Mouse (Mus musculus) liver, postnatal 0 days (tissue): ENCODE results near the gene Cfap43. TPM values are rescaled to one million over a fixed set of nuclear protein-coding genes. Genes with fewer than 3 reads are reported as not detected.
"Not testable (repeated sequence)": the region's sequence is repeated elsewhere in the genome, so short reads cannot be mapped to it uniquely, and the experiment has no call there.

ENCODE experiments used
- ATAC-seq: fragments of 200-750 bp; cut with Nextera tagmentation; 2 replicates; pipeline ENCODE4 v1.8.0; 2017; ENCODE audit warnings: mild to moderate bottlenecking, moderate library complexity
- DNase-seq: peaks from one replicate; pipeline ENCODE4 v3.0.0-alpha.2; 2016
- H3K27ac ChIP-seq: fragments of 300-500 bp; sonication (generic); 2 replicates; pipeline ENCODE4 v1.5.1; 2014; ENCODE audit warnings: antibody characterized with exemption, moderate library complexity, mild to moderate bottlenecking, low read depth
- H3K27me3 ChIP-seq: fragments of 300-500 bp; sonication (generic); 2 replicates; pipeline ENCODE4 v1.6.1; 2014; ENCODE audit warnings: low read length, control low read depth, mixed read lengths; ENCODE audit not compliant: insufficient read depth
- H3K36me3 ChIP-seq: fragments of 300-500 bp; sonication (generic); replicated peaks from 2 replicates; pipeline ENCODE4 v1.6.1; 2014; ENCODE audit warnings: mild to moderate bottlenecking, control low read depth, low read length, moderate library complexity, mixed read lengths; ENCODE audit not compliant: insufficient read depth
- H3K4me1 ChIP-seq: fragments of 300-500 bp; sonication (generic); 2 replicates; pipeline ENCODE4 v1.6.1; 2014; ENCODE audit warnings: antibody characterized with exemption, mild to moderate bottlenecking, control low read depth; ENCODE audit not compliant: insufficient read depth
- H3K4me2 ChIP-seq: fragments of 300-500 bp; sonication (generic); 2 replicates; pipeline ENCODE4 v1.6.1; 2014; ENCODE audit warnings: low read depth, mild to moderate bottlenecking, low read length, moderate library complexity, mixed read lengths
- H3K4me3 ChIP-seq: fragments of 300-500 bp; sonication (generic); 2 replicates; pipeline ENCODE4 v1.5.1; 2014; ENCODE audit warnings: low read depth, low read length
- H3K9ac ChIP-seq: fragments of 300-500 bp; sonication (generic); replicated peaks from 2 replicates; pipeline ENCODE4 v1.6.1; 2014; ENCODE audit warnings: mild to moderate bottlenecking, moderate library complexity
- H3K9me3 ChIP-seq: fragments of 300-500 bp; sonication (generic); 2 replicates; pipeline ENCODE4 v1.6.1; 2016; ENCODE audit warnings: mild to moderate bottlenecking, control low read depth, low read length, mixed read lengths
- CTCF ChIP-seq: sonication (generic); IDR thresholded peaks from 2 replicates; pipeline ENCODE4 v1.5.1; 2016; ENCODE audit warnings: antibody characterized with exemption, low read depth
- EP300 ChIP-seq: IDR thresholded peaks from 2 replicates; pipeline ENCODE4 v1.6.1; 2016; ENCODE audit warnings: antibody characterized with exemption, low read depth, mild to moderate bottlenecking
- WGBS: fragments of 180-500 bp; shearing (Covaris S2); extraction: QIAGEN DNeasy Blood & Tissue Kit; methylation state at CpG from one replicate; pipeline ENCODE4 v1.1.7; 2014; ENCODE audit not compliant: insufficient replicate concordance; 5-methylcytosine and 5-hydroxymethylcytosine counted together
- polyA plus RNA-seq: library from polyadenylated mRNA; unstranded; fragments of >200 nt; fragmentation: Nextera tagmentation; extraction: Ambion mirVana; gene quantifications from 2 replicates; pipeline ENCODE4 v1.2.1, GENCODE M21; 2015

Gene Cfap43
- polyA plus RNA-seq, 1 experiment from 2014 or later: 0.05 TPM

DNA sequence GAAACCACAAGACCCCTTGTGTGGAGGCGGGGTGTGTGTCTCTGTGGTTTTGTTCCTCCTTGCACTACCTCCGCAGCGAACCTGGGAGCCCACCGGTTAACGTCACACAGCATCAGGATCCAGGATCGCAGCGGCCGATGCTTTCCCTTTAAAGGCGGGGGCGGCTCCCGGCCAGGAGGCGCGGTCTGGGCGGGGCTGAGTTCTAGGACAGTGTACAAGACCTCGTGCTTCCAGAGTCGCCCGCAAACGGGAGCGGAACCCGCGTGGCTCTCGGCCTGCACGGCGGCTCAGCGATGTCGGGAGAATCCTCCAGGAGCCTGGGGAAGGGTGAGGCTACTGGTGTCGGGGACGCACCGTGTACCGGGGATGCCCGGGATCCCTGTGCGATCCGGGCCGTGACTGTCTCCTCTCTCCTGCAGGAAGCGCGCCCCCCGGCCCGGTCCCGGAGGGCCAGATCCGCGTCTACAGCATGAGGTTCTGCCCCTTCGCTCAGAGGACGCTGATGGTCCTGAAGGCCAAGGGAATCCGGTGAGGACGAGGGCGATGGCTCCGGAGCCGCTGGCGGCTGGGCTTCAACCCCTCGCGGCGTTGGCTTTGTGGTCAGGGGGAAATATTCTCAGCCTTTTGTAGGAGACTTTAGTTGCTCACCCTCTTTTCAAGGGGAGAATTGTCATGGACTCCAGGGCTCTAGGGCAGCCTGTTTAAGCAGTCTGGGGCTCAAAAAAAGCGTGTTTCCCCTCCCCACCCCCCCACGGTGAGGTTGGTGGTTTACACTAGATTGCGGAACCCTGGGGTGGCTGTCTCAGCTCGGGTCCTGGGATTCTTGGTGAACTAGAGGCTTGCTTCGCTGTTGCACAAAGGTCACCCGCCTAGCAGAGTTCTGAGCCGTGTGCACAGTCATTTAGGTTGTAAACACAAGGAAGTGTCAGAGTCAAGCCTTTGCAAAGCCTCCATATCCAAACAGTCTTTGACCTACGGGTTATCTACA, 64.0 kb downstream of the Cfap43 start, which contains the start of gene Gsto1:
TSS of gene Gsto1 (plus strand) at position 175 of the 988 bp plus-strand sequence.
- no peak for TF ChIP-seq EP300
- TF ChIP-seq CTCF: no peak
- under 1% methylated on average over 59 of the region's 60 CpGs for WGBS
- H3K9ac ChIP-seq: peak within 1 kb of the TSS; percentile 79
- peaks cover 16% of the 10 kb centered on the region for H3K36me3 ChIP-seq
- no peaks in the 10 kb centered on the region for H3K27me3 ChIP-seq
- peak; percentile 94 for ATAC-seq
- peaks cover 13% of the 10 kb centered on the region for H3K4me1 ChIP-seq
- H3K27ac ChIP-seq: peak within 1 kb of the TSS; percentile 83
- H3K4me3 ChIP-seq: peak within 1 kb of the TSS; percentile 60
- peak; percentile 90 for DNase-seq
- H3K9me3 ChIP-seq: no peaks in the 10 kb centered on the region
- H3K4me2 ChIP-seq: peak within 1 kb of the TSS; percentile 96

DNA sequence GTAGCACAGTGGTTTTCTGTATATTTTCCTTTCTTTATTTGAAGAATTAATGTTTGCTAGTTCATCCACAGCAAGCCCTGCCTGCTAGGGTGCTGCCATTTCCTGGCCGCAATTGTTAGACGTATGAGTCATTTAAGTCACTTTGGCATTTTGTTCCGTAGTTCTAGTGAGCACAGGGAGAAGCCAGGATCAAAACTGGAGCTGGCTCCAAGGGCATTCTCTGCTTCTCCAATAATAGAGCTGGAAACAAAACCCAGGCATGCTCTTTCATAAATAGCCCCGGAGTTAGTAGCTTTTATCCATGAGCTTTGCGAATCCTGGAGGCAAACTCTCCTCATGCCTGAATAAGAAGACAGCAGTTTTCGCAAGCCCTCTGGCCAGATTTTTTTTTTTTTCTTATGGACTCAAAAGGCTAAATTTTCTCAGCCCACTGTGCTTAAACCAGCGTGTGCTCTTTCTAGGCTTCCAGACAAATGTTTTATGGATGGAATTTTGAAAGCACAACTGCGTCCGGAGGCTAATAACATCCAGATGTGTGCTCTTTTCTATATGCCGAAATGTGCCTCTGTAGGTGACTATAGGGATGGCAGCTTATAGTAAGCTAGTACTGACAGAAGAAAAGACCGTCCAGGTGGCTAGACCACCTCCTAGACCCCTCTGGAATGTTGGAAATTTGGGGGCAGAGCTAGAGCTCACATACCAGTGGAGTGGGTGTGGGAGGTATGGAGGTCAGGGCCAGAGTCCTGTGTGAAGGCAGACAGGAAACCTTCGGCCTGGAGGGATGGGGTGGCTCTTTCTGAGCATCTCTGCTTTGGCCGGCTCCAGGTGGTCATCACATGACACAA, 64.9 kb downstream of the Cfap43 start:
- peak overlapping the region; percentile 60 for H3K4me3 ChIP-seq
- H3K9ac ChIP-seq: no peak overlapping the region
- H3K27ac ChIP-seq: no peak overlapping the region
- H3K36me3 ChIP-seq: peaks cover 13% of the 10 kb centered on the region; the same call in 1 of the 2 replicates
- H3K9me3 ChIP-seq: no peaks in the 10 kb centered on the region
- H3K4me1 ChIP-seq: peaks cover 13% of the 10 kb centered on the region
- DNase-seq: no peak
- no peaks in the 10 kb centered on the region for H3K27me3 ChIP-seq
- peak overlapping the region; percentile 96 for H3K4me2 ChIP-seq
- 28% methylated on average over 13 of the region's 13 CpGs for WGBS
- TF ChIP-seq CTCF: no peak
- TF ChIP-seq EP300: no peak
- ATAC-seq: peak; percentile 59

DNA sequence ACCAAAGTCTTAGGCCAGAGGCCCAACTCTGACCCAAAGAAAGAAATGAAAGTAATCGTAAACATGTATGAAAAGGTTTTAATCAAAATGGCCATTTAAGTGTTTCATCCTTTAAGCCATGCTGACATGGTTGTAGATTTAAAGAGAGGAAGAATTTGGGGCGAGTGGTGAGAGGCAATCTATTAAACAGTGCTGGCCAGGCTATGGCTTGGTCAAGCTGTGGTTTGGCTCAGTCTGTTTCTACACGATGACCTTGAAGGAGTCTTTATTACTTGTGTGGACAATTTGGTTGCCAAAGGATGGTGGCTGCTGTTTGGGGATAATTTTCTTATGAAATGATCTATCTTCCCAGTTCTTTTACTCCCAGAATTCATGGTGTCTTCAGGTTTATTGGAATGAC, 66.0 kb downstream of the Cfap43 start:
- ATAC-seq (no peak), DNase-seq (no peak)
- Histone ChIP-seq H3K9me3 (no peaks in the 10 kb centered on the region), H3K9ac (no peak overlapping the region), H3K4me3 (no peak overlapping the region), H3K4me1 (peaks cover 13% of the 10 kb centered on the region), H3K27me3 (no peaks in the 10 kb centered on the region), H3K36me3 (peaks cover 4% of the 10 kb centered on the region; the same call in 1 of the 2 replicates), H3K27ac (no peak overlapping the region), H3K4me2 (no peak overlapping the region)
- whole genome bisulfite sequencing: 77% methylated on average over 3 of the region's 3 CpGs
- TF ChIP-seq CTCF (no peak), EP300 (no peak)

DNA sequence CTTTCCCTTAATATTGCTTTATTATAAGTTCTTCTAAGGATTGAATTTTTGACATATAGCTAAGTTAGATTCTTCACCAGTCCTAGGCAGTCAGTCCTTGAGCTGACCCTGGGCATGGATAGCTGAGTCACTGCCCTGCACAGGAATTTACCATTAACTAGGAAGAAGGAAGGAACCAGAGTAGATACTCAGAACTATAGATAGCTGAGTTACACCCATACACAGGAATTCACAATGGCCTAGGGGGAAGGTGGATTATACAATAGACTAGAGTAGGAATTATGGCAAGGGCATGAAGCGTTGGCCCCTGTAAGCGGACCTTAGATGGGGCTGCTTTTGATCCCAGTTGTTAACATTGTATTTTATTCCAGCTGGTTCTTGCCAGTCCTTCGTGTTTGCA, 67.0 kb downstream of the Cfap43 start:
- H3K9me3 ChIP-seq, ATAC-seq, H3K27me3 ChIP-seq, H3K27ac ChIP-seq, H3K4me2 ChIP-seq, DNase-seq, H3K4me3 ChIP-seq, H3K9ac ChIP-seq, H3K36me3 ChIP-seq: not testable (repeated sequence)
- WGBS: 71% methylated on average over 3 of the region's 3 CpGs
- H3K4me1 ChIP-seq: peaks cover 13% of the 10 kb centered on the region

DNA sequence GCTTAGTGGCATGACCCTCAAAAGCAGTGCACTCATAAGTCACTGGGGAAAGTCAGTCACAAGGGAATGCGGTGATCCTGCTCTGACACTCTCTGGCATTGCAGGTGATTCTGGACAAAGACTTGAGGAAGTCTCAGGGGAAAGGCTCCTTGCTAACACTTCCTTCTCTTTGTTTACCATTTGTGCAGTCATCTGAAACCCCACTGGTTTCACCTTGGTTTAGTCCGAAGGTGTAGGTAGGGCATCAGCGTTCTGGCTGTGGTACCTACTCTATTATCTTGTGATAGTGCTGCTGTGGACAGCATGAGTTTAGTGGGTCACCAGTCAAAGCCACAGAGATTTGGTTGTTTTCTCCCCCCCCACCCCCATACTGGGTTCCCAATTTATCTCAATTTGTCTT, 69.4 kb downstream of the Cfap43 start:
- no peak for DNase-seq
- Histone ChIP-seq H3K36me3 (no peaks in the 10 kb centered on the region), H3K4me1 (peaks cover 5% of the 10 kb centered on the region; the same call in 1 of the 2 replicates), H3K4me3 (no peak overlapping the region), H3K9ac (no peak overlapping the region), H3K9me3 (no peaks in the 10 kb centered on the region), H3K4me2 (no peak overlapping the region), H3K27me3 (no peaks in the 10 kb centered on the region), H3K27ac (no peak overlapping the region)
- TF ChIP-seq EP300: no peak
- TF ChIP-seq CTCF: no peak
- no peak for ATAC-seq
- 73% methylated on average over 3 of the region's 3 CpGs for WGBS

DNA sequence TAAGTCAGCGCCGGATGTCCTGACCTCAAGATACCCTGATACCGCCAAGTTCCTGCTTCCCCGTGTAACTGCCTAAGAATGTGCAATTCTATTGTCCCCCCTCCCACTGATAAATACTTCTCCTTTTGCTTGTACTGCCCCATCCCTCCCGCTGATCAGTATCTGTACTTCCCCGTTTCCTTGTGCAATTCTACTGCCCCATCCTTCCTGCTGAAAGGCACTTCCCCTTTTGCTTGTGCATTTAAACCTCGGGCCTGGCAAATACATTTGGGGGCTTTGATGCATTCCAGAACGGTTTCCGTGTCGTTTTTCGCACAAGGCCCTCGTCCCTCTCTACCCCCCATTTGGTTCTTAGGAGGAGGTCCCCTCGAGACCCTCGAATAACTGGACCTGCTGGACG, 77.9 kb downstream of the Cfap43 start:
- peaks cover 13% of the 10 kb centered on the region for H3K27me3 ChIP-seq
- DNase-seq, H3K36me3 ChIP-seq, H3K9me3 ChIP-seq, H3K4me2 ChIP-seq, H3K4me1 ChIP-seq, H3K4me3 ChIP-seq, H3K27ac ChIP-seq, ATAC-seq, H3K9ac ChIP-seq: not testable (repeated sequence)
- WGBS: 51% methylated on average over 13 of the region's 15 CpGs
